Mouse (Mus musculus): ENCODE measurements around the gene Gabbr1. TPM values are rescaled to one million over a fixed set of nuclear protein-coding genes. Genes with fewer than 3 reads are reported as not detected.

The Gabbr1 gene
- polyA plus RNA-seq, 1 experiment from 2014 or later = 31.7 TPM

DNA sequence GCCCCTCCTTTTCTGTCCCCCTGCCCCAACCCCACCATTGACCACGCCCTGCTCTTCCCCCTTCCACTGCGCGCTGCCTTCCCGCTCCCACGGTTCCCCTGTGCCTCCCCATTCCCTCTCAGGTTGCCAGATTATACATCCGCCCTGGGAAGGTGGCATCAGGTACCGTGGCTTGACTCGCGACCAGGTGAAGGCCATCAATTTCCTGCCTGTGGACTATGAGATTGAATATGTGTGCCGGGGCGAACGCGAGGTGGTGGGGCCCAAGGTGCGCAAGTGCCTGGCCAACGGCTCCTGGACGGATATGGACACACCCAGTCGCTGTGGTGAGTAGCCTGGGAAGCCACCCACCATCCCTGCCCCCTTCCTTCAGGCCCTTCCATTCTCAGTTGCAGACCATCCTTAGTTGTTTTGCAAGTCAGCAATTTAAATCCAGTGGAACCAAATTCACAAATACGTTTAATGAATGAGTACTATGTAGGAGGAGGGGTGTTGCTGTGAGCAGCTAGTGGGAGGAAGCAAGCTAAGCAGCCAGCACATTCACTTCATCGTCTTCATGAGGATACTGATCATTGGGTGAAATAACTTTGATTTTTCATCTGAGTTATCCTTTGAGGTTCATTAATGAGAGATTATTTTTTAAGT, 1.7 kb downstream of the Gabbr1 start:
- Histone ChIP-seq H3K9ac (peak overlapping the region; percentile 96), H3K27me3 (peaks cover 12% of the 10 kb centered on the region), H3K4me3 (replicated peaks) (peak overlapping the region; percentile 86), H3K36me3 (replicated peaks) (no peaks in the 10 kb centered on the region), H3K9me3 (no peaks in the 10 kb centered on the region), H3K4me2 (peak overlapping the region; percentile 88), H3K27ac (peak overlapping the region; percentile 47; the same call in 1 of the 2 replicates), H3K4me1 (peaks cover 47% of the 10 kb centered on the region)
- ATAC-seq (ENCODE audit: low FRiP score) = no peak
- whole genome bisulfite sequencing = 14% methylated on average over 19 of the region's 19 CpGs

DNA sequence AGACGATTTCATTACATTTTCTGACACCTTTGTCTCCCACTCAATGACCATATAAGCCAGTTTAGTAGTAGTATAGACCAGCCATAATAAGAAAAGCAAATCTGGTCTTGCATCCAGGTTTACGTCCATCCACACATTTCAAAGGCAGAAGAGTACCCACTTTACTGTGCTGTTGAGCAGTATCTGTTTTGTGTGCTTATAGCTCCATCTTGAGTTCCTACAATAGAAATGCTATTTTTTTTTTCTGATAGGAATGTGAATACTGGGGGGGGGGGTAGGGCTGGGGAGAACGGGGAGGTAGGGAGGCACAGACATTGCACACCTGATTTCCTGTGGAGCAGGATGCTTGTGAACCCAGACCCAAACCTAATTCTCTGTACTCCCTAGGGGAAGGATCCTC, 2.2 kb downstream of the Gabbr1 start:
- Histone ChIP-seq H3K9ac (no peak overlapping the region), H3K4me3 (replicated peaks) (peak overlapping the region; percentile 86; the same call in 1 of the 2 replicates), H3K36me3 (replicated peaks) (no peaks in the 10 kb centered on the region), H3K27me3 (peaks cover 12% of the 10 kb centered on the region), H3K4me2 (peak overlapping the region; percentile 88), H3K27ac (no peak overlapping the region), H3K9me3 (no peaks in the 10 kb centered on the region), H3K4me1 (peaks cover 51% of the 10 kb centered on the region)
- WGBS = 40% methylated on average over 3 of the region's 3 CpGs
- ATAC-seq (ENCODE audit: low FRiP score) = no peak

DNA sequence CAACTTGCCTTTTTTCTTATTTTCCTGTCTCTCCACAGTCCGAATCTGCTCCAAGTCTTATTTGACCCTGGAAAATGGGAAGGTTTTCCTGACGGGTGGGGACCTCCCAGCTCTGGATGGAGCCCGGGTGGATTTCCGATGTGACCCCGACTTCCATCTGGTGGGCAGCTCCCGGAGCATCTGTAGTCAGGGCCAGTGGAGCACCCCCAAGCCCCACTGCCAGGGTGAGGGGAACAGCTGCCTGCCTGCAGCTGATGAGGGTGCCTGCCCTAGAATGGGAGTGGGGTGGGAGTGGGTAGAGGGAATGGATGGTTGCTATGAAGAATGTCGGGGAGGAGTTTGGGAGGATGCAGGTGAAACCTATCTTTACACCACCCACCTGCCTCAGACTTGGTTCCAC, 2.6 kb downstream of the Gabbr1 start:
- Histone ChIP-seq H3K36me3 (replicated peaks) (no peaks in the 10 kb centered on the region), H3K9ac (0 out of 2 replicates have a peak overlapping the region, but pooled peaks have one; percentile 9), H3K27me3 (peaks cover 12% of the 10 kb centered on the region), H3K4me2 (peak overlapping the region; percentile 88), H3K4me1 (peaks cover 54% of the 10 kb centered on the region), H3K9me3 (no peaks in the 10 kb centered on the region), H3K4me3 (replicated peaks) (peak overlapping the region; percentile 13; the same call in 1 of the 2 replicates), H3K27ac (no peak overlapping the region)
- ATAC-seq (ENCODE audit: low FRiP score) = no peak
- WGBS = 69% methylated on average over 7 of the region's 7 CpGs

DNA sequence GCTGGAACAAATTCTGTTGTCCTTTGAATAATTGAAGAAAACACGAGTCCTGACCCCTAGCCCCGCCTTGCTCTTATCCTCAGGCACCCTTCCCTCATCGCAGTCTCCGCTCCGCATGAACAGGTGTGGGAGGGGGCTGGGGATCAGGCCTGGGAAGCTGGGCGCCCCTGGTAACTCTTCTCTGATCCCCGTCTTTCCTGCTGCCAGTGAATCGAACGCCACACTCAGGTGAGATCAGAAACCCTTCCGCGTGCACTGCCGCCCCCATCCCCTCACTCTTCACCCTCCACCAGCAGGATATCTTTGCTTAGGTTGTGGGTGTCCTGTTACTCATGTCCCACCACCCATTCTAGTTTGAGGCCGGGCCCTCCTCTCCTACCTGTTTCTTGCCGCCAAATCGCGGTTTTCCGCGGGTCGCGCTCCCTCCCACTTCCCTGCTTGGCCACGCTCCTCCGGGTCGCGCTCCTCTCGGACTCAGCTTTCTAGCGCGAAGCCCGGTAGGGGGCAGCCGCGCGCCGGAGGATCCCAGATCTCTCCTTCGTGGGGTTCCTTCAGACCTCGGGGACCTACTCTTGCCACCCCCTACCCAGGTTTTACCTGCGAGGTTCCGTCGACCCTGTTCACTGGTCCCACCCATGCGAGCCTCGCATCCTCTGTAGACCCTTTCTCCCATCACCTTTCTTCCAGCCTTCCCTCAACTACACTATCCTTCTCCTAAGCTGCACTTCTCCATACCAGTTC, 4.0 kb downstream of the Gabbr1 start:
- WGBS = under 1% methylated on average over 39 of the region's 39 CpGs
- peak; percentile 22 for ATAC-seq (ENCODE audit: low FRiP score)
- Histone ChIP-seq H3K27ac (peak overlapping the region; percentile 81), H3K27me3 (peaks cover 12% of the 10 kb centered on the region), H3K4me2 (peak overlapping the region; percentile 80), H3K36me3 (replicated peaks) (peaks cover 11% of the 10 kb centered on the region), H3K4me3 (replicated peaks) (peak overlapping the region; percentile 74), H3K4me1 (peaks cover 55% of the 10 kb centered on the region), H3K9me3 (no peaks in the 10 kb centered on the region), H3K9ac (peak overlapping the region; percentile 92; the same call in 1 of the 2 replicates)

DNA sequence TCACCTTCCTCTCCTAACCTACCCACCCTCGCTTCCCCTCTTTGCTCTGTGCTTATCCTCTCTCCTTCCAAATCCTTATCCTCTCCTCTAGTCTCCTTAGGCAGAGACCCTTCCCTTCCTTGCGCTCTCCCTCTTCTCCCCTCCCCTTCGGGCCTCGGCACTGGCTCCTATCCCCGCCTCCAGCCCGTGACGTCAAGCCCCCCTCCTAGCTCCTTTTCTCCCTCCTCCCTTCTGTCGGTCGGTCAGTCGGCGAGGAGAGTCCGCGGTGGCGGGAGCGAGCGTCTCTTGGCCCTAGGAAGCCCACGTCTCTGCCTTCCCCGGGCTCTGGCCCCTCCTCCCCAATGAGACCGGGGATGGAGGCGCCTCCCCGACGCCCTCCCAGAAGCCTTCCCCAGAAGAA, 4.6 kb downstream of the Gabbr1 start:
- H3K27me3 ChIP-seq = peaks cover 12% of the 10 kb centered on the region
- under 1% methylated on average over 22 of the region's 22 CpGs for WGBS
- H3K4me1 ChIP-seq = peaks cover 51% of the 10 kb centered on the region
- no peaks in the 10 kb centered on the region for H3K9me3 ChIP-seq
- peak overlapping the region; percentile 81 for H3K27ac ChIP-seq
- peak overlapping the region; percentile 92 for H3K9ac ChIP-seq
- ATAC-seq (ENCODE audit: low FRiP score) = peak; percentile 75
- H3K4me3 ChIP-seq (replicated peaks) = peak overlapping the region; percentile 74
- peak overlapping the region; percentile 80 for H3K4me2 ChIP-seq
- H3K36me3 ChIP-seq (replicated peaks) = peaks cover 18% of the 10 kb centered on the region

DNA sequence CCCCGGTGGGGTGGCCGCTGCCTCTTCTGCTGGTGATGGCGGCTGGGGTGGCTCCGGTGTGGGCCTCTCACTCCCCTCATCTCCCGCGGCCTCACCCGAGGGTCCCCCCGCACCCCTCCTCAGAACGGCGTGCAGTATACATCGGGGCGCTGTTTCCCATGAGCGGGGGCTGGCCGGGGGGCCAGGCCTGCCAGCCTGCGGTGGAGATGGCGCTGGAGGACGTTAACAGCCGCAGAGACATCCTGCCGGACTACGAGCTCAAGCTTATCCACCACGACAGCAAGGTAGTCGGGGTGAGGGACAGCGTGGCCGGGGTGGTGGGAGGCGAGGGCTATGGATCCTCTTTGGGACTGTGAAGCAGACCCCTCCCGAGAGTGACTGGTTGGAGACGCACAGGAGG, 5.1 kb downstream of the Gabbr1 start:
- Histone ChIP-seq H3K36me3 (replicated peaks) (peaks cover 22% of the 10 kb centered on the region), H3K4me1 (peaks cover 51% of the 10 kb centered on the region), H3K4me2 (peak overlapping the region; percentile 80), H3K4me3 (replicated peaks) (peak overlapping the region; percentile 74), H3K9ac (peak overlapping the region; percentile 92), H3K27ac (peak overlapping the region; percentile 81), H3K9me3 (no peaks in the 10 kb centered on the region), H3K27me3 (peaks cover 12% of the 10 kb centered on the region)
- 1% methylated on average over 27 of the region's 27 CpGs for WGBS
- peak; percentile 33 for ATAC-seq (ENCODE audit: low FRiP score)

DNA sequence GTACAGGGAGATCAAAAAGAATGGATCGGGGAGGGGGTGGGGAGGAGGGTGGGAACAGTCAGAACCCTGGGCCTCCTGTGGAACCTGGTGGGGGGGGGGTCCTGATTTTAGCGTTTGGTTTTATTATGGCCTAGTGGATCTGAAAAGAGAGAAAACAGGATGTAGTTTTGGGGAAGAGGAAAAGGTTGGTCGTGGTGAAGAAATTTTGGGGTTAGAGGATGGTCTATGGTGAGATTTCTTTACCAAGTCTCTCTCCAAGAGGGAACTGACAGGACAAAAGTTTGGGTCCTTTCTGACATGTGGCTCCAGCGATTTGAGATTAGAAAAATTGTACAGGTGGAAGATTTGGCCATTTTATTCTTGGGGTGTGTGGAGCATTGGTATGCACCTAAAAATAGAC, 6.0 kb downstream of the Gabbr1 start:
- Histone ChIP-seq H3K9me3 (no peaks in the 10 kb centered on the region), H3K27me3 (peaks cover 12% of the 10 kb centered on the region), H3K4me1 (peaks cover 49% of the 10 kb centered on the region), H3K9ac (peak overlapping the region; percentile 92; the same call in 1 of the 2 replicates), H3K4me2 (peak overlapping the region; percentile 80), H3K27ac (no peak overlapping the region), H3K36me3 (replicated peaks) (peaks cover 31% of the 10 kb centered on the region), H3K4me3 (replicated peaks) (peak overlapping the region; percentile 74; the same call in 1 of the 2 replicates)
- no peak for ATAC-seq (ENCODE audit: low FRiP score)
- WGBS = 47% methylated on average over 4 of the region's 4 CpGs

DNA sequence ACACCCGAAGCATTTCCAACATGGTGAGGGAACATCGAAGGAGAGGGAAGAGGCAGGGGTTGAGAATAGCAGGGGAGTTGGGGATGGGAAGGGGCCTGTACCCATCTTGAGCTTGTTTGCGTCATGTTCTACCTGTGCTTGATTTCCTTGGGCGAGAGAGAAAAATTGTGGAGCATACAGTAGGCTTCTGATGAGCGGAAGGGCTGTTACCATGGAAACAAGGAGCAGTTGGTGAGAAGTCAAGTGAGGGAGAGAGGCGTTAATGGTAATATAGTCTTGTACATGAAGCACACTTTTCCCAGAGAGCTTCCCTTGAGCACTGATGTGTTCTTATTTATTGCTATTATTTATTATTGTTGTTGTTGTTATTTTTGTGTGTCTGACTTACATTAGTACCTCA, 11.2 kb downstream of the Gabbr1 start:
- H3K9me3 ChIP-seq = no peaks in the 10 kb centered on the region
- no peaks in the 10 kb centered on the region for H3K27me3 ChIP-seq
- H3K4me3 ChIP-seq (replicated peaks) = no peak overlapping the region
- no peak for ATAC-seq (ENCODE audit: low FRiP score)
- H3K27ac ChIP-seq = no peak overlapping the region
- H3K4me2 ChIP-seq = no peak overlapping the region
- no peak overlapping the region for H3K9ac ChIP-seq
- 82% methylated on average over 6 of the region's 6 CpGs for WGBS
- H3K36me3 ChIP-seq (replicated peaks) = peaks cover 72% of the 10 kb centered on the region
- H3K4me1 ChIP-seq = peaks cover 16% of the 10 kb centered on the region

DNA sequence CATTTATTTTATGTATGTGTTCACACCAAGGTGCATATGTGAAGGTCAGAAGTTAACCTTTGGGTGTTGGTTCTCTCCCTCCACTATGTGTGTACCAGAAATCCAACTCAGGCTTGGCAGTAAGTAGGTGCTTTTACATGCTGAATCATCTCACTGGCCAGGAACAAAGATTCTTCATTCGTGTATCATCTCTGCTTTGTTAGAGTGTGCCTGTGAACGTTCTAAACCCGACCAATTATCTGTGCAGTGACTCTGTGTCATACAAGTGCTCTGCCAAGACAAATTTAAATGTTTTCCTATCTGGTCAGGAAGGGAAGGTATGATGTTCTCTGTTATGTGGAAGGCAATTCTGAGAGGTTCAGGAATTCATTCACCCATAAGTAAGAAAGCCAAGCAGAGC, 15.7 kb downstream of the Gabbr1 start:
- Histone ChIP-seq H3K4me3 (replicated peaks) (no peak overlapping the region), H3K4me2 (no peak overlapping the region), H3K9me3 (no peaks in the 10 kb centered on the region), H3K36me3 (replicated peaks) (peaks cover 85% of the 10 kb centered on the region), H3K4me1 (peaks cover 8% of the 10 kb centered on the region; the same call in 1 of the 2 replicates), H3K27ac (no peak overlapping the region), H3K9ac (no peak overlapping the region), H3K27me3 (no peaks in the 10 kb centered on the region)
- ATAC-seq (ENCODE audit: low FRiP score) = no peak
- WGBS = 56% methylated on average over 3 of the region's 3 CpGs

DNA sequence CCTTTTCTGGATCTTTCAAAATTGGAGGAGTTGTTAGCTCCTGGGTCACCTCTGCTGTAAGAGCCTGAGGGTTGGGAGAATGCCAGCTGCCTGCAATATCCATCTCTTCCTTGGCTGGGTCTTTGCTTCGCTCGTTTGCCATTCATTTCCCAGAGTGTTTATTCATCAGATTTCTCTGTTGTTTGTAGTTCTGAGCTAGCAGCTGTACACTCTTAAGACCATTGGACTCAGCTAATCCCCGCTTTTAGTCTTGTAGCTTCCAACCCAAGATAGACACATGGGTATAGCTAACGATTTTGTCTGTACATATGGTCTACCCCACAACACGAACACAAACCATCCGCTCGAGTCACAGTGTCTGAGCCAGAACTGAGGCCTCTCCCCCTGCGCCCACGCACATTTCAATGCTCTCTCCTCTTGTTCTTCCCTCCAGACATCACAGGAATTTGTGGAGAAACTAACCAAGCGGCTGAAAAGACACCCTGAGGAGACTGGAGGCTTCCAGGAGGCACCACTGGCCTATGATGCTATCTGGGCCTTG, 16.4 kb downstream of the Gabbr1 start:
- H3K36me3 ChIP-seq (replicated peaks) = peaks cover 86% of the 10 kb centered on the region
- no peaks in the 10 kb centered on the region for H3K9me3 ChIP-seq
- 70% methylated on average over 10 of the region's 10 CpGs for WGBS
- no peak overlapping the region for H3K9ac ChIP-seq
- 0 out of 2 replicates have a peak, but pooled peaks cover 5% of the 10 kb centered on the region for H3K4me1 ChIP-seq
- H3K4me3 ChIP-seq (replicated peaks) = no peak overlapping the region
- H3K27ac ChIP-seq = peak overlapping the region; percentile 19; the same call in 1 of the 2 replicates
- no peak for ATAC-seq (ENCODE audit: low FRiP score)
- H3K27me3 ChIP-seq = no peaks in the 10 kb centered on the region
- H3K4me2 ChIP-seq = no peak overlapping the region

DNA sequence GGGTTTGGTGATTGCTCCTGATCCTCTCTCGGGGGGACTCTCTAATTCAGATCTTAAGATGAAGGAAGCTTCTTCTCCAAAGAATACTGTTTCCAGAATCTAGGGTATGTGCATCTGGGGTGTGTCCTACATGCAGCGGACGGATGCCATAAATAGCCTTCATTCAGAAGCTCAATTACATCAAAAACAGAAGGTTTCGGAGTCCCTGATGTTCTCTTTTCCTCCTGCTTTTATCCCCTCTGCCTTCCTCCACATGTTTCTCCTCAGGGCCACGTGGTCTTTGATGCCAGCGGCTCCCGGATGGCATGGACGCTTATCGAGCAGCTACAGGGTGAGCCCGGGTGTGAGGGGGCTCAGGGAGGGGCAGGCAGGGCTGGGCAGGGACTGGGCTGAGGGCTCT, 17.3 kb downstream of the Gabbr1 start:
- no peak overlapping the region for H3K27ac ChIP-seq
- H3K4me3 ChIP-seq (replicated peaks) = no peak overlapping the region
- H3K9me3 ChIP-seq = no peaks in the 10 kb centered on the region
- no peaks in the 10 kb centered on the region for H3K27me3 ChIP-seq
- no peak overlapping the region for H3K9ac ChIP-seq
- 0 out of 2 replicates have a peak, but pooled peaks cover 5% of the 10 kb centered on the region for H3K4me1 ChIP-seq
- H3K36me3 ChIP-seq (replicated peaks) = peaks cover 90% of the 10 kb centered on the region
- 62% methylated on average over 10 of the region's 10 CpGs for WGBS
- no peak for ATAC-seq (ENCODE audit: low FRiP score)
- no peak overlapping the region for H3K4me2 ChIP-seq

DNA sequence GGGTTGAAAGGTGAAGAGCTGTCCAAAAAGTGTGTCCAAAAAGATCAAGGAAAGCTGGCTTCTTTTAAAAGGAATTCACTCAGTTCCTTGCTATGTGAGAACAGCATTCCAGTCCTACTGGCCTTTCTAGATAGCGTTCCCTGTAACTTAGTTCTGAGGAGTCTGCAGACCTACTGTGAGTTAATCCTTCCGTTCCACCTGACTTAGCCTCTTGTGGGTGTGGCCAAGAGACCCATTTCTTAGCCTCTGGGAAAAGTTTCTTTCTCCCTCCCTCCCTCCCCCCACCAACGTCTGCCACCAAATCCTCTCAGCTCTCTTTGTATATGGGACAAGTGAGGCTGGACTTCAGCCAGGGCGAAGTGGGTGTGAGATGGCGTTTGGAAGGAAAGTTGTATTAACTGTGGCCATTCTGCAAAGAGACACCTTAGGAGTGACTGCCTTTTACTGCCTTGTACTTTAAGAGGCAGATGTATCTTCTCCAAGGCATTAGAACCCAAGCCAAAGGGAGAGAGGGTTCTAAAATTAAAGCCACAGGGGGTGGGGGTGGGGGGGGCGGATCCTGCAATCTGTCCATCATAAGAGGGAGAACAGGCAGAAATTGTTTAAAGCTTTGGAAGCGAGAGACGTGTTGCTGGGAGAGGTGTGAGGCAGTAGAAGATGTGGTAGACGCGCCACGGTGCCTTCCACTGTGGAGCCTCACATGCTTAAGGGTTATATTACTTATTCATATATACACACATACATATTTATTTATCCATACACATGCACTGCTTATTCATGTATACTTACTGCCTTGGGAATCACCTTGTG, 18.1 kb downstream of the Gabbr1 start:
- Histone ChIP-seq H3K36me3 (replicated peaks) (peaks cover 92% of the 10 kb centered on the region), H3K4me2 (no peak overlapping the region)
- no peak for ATAC-seq (ENCODE audit: low FRiP score)

More for the DNA sequence above, 18.1 kb downstream of the Gabbr1 start:
- no peak overlapping the region for H3K9ac ChIP-seq
- H3K9me3 ChIP-seq = no peaks in the 10 kb centered on the region
- H3K27me3 ChIP-seq = no peaks in the 10 kb centered on the region
- H3K4me3 ChIP-seq (replicated peaks) = no peak overlapping the region
- H3K4me1 ChIP-seq = 0 out of 2 replicates have a peak, but pooled peaks cover 5% of the 10 kb centered on the region
- 58% methylated on average over 11 of the region's 11 CpGs for WGBS
- no peak overlapping the region for H3K27ac ChIP-seq
